Mouse (Mus musculus) urinary bladder, postnatal 25 days (tissue): Measurements from ENCODE around the gene Olfr1175-ps.

ENCODE experiments used
- DNase-seq: peaks from one replicate; pipeline ENCODE4 v3.0.0; 2022; ENCODE audit warnings: low spot score

Gene Olfr1175-ps

GRCm38 (mm10) chr2:88327115-88327514 is at the start of gene Olfr1175-ps:
Gene Olfr1175-ps (minus strand): TSS chr2:88327215.
- no peak for DNase-seq

- no peak for DNase-seq
Measured at GRCm38 (mm10) chr2:88356304-88356703, 29.3 kb upstream of the Olfr1175-ps start.

- DNase-seq = no peak
Measured at GRCm38 (mm10) chr2:88346392-88346791, 19.4 kb upstream of the Olfr1175-ps start, which contains the start of gene Olfr1177-ps. Gene Olfr1177-ps (minus strand): TSS chr2:88346492.

GRCm38 (mm10) chr2:88336421-88336820 is 9.4 kb upstream of the Olfr1175-ps start, which contains the start of gene Olfr1176:
Gene Olfr1176 (plus strand): TSS chr2:88336721.
- no peak for DNase-seq

GRCm38 (mm10) chr2:88315035-88315434 is 12.0 kb downstream of the Olfr1175-ps start, which contains the start of gene Olfr1174-ps:
Gene Olfr1174-ps (minus strand): TSS chr2:88315135.
- no peak for DNase-seq

- DNase-seq = no peak
Measured at GRCm38 (mm10) chr2:88279775-88280174, 47.2 kb downstream of the Olfr1175-ps start, which contains the start of gene Olfr1173. Gene Olfr1173 (minus strand): TSS chr2:88279875.
